Mouse (Mus musculus) layer of hippocampus, adult 2 months (tissue): ENCODE measurements around the gene Gm10717. TPM values are rescaled to one million over a fixed set of nuclear protein-coding genes. Genes with fewer than 3 reads are reported as not detected.
"Not testable (repeated sequence)": the region's sequence is repeated elsewhere in the genome, so short reads cannot be mapped to it uniquely, and the experiment has no call there.

ENCODE experiments used
- DNase-seq, 2 experiments: peaks; one replicate each; pipeline ENCODE4 v3.0.0; 2022; ENCODE audit warnings: low spot score in 2 of 2
- H3K27ac ChIP-seq: fragments of 200-600 bp; 2 replicates; pipeline ENCODE4 v1.8.1; 2022
- H3K4me3 ChIP-seq: fragments of 200-600 bp; 2 replicates; pipeline ENCODE4 v1.8.1; 2022; ENCODE audit warnings: mild to moderate bottlenecking
- long read RNA-seq, 2 experiments: library from polyadenylated mRNA; stranded (forward); transcript quantifications; one replicate each; pipeline ENCODE4 v2.0.0; 2021; ENCODE audit warnings: borderline mapping rate in 2 of 2
- total RNA-seq, 2 experiments: library from RNA; stranded (reverse); gene quantifications; 2 replicates each; pipeline ENCODE4 v1.2.3; 2021

The Gm10717 gene
- not detected for total RNA-seq
- long read RNA-seq, experiment 1, result 0 reads
- long read RNA-seq, experiment 2, result 0 reads

DNA sequence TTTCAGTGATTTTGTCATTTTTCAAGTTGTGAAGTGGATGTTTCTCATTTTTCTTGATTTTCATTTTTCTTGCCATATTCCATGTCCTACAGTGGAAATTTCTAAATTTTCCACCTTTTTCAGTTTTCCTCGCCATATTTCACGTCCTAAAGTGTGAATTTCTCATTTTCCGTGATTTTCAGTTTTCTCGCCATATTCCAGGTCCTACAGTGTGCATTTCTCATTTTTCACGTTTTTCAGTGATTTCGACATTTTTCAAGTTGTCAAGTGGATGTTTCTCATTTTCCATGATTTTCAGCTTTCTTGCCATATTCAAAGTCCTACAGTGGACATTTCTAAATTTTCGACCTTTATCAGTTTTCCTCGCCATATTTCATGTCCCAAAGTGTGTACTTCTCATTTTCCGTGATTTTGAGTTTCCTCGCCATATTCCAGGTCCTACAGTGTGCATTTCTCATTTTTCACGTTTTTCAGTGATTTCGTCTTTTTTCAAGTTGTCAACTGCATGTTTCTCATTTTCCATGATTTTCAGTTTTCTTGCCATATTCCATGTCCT is at the start of gene Gm10717:
Gene Gm10717 (plus strand): TSS at position 506 of the 556 bp plus-strand sequence.
- H3K4me3 ChIP-seq, H3K27ac ChIP-seq: not testable (repeated sequence)
- peak; percentile 72 to 78 for DNase-seq

DNA sequence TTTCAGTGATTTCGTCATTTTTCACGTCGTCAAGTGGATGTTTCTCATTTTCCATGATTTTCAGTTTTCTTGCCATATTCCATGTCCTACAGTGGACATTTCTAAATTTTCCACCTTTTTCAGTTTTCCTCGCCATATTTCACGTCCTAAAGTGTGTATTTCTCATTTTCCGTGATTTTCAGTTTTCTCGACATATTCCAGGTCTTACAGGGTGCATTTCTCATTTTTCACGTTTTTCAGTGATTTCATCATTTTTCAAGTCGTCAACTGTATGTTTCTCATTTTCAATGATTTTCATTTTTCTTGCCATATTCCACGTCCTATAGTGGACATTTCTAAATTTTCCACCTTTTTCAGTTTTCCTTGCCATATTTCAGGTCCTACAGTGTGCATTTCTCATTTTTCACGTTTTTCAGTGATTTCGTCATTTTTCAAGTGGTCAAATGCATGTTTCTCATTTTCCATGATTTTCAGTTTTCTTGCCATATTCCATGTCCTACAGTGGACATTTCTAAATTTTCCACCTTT is 24.7 kb upstream of the Gm10717 start, which contains the start of gene Gm10722:
Gene Gm10722 (plus strand): TSS at position 478 of the 528 bp plus-strand sequence.
- H3K4me3 ChIP-seq, H3K27ac ChIP-seq: not testable (repeated sequence)
- peak in 1 of 2 experiments; percentile 3 for DNase-seq

DNA sequence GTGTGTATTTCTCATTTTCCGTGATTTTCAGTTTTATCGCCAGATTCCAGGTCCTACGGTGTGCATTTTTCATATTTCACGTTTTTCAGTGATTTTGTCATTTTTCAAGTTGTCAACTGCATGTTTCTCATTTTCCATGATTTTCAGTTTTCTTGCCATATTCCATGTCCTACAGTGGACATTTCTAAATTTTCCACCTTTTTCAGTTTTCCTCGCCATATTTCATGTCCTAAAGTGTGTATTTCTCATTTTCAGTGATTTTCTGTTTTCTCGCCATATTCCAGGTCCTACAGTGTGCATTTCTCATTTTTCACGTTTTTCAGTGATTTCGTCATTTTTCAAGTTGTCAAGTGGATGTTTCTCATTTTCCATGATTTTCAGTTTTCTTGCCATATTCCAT is 24.2 kb upstream of the Gm10717 start:
- H3K4me3 ChIP-seq, H3K27ac ChIP-seq: not testable (repeated sequence)
- DNase-seq, result peak in 1 of 2 experiments; percentile 32

DNA sequence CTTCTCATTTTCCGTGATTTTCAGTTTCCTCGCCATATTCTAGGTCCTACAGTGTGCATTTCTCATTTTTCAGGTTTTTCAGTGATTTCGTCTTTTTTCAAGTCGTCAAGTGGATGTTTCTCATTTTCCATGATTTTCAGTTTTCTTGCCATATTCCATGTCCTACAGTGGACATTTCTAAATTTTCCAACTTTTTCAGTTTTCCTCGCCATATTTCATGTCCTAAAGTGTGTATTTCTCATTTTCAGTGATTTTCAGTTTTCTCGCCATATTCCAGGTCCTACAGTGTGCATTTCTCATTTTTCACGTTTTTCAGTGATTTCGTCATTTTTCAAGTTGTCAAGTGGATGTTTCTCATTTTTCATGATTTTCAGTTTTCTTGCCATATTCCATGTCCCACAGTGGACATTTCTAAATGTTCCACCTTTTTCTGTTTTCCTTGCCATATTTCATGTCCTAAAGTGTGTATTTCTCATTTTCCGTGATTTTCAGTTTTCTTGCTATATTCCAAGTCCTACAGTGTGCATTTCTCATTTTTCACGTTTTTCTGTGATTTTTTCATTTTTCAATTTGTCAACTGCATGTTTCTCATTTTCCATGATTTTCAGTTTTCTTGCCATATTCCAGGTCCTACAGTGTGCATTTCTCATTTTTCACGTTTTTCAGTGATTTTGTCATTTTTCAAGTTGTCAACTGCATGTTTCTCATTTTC is 23.1 kb upstream of the Gm10717 start:
- not testable (repeated sequence) for H3K27ac ChIP-seq

DNA sequence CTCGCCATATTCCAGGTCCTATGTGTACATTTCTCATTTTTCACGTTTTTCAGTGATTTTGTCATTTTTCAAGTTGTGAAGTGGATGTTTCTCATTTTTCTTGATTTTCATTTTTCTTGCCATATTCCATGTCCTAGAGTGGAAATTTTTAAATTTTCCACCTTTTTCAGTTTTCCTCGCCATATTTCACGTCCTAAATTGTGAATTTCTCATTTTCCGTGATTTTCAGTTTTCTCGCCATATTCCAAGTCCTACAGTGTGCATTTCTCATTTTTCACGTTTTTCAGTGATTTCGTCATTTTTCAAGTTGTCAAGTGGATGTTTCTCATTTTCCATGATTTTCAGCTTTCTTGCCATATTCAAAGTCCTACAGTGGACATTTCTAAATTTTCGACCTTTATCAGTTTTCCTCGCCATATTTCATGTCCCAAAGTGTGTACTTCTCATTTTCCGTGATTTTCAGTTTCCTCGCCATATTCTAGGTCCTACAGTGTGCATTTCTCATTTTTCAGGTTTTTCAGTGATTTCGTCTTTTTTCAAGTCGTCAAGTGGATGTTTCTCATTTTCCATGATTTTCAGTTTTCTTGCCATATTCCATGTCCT is 22.3 kb upstream of the Gm10717 start, which contains the start of gene Gm11168:
Gene Gm11168 (plus strand): TSS at position 553 of the 603 bp plus-strand sequence.
- DNase-seq, H3K4me3 ChIP-seq, H3K27ac ChIP-seq: not testable (repeated sequence)

More for the DNA sequence above, 23.1 kb upstream of the Gm10717 start:
- H3K4me3 ChIP-seq, result not testable (repeated sequence)
- DNase-seq, result peak; percentile 100

DNA sequence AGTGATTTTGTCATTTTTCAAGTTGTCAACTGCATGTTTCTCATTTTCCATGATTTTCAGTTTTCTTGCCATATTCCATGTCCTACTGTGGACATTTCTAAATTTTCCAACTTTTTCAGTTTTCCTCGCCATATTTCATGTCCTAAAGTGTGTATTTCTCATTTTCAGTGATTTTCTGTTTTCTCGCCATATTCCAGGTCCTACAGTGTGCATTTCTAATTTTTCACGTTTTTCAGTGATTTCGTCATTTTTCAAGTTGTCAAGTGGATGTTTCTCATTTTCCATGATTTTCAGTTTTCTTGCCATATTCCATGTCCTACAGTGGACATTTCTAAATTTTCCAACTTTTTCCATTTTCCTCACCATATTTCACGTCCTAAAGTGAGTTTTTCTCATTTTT is 19.0 kb upstream of the Gm10717 start:
- H3K4me3 ChIP-seq, H3K27ac ChIP-seq, DNase-seq: not testable (repeated sequence)

DNA sequence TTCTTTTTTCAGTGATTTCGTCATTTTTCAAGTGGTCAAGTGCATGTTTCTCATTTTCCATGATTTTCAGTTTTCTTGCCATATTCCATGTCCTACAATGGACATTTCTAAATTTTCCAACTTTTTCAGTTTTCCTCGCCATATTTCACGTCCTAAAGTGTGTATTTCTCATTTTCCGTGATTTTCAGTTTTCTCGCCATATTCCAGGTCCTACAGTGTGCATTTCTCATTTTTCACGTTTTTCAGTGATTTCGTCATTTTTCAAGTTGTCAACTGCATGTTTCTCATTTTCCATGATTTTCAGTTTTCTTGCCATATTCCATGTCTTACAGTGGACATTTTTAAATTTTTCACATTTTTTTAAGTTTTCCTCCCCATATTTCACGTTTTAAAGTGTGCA is 18.6 kb upstream of the Gm10717 start:
- peak; percentile 97 to 99 for DNase-seq
- H3K27ac ChIP-seq, H3K4me3 ChIP-seq: not testable (repeated sequence)

DNA sequence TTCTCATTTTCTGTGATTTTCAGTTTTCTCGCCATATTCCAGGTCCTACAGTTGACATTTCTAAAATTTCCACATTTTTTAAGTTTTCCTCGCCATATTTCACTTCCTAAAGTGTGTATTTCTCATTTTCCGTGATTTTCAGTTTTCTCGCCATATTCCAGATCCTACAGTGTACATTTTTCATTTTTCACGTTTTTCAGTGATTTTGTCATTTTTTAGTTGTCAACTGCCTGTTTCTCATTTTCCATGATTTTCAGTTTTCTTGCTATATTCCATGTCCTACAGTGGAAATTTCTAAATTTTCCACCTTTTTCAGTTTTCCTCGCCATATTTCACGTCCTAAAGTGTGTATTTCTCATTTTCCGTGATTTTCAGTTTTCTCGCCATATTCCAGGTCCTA is 17.9 kb upstream of the Gm10717 start:
- not testable (repeated sequence) for H3K4me3 ChIP-seq, DNase-seq, H3K27ac ChIP-seq

DNA sequence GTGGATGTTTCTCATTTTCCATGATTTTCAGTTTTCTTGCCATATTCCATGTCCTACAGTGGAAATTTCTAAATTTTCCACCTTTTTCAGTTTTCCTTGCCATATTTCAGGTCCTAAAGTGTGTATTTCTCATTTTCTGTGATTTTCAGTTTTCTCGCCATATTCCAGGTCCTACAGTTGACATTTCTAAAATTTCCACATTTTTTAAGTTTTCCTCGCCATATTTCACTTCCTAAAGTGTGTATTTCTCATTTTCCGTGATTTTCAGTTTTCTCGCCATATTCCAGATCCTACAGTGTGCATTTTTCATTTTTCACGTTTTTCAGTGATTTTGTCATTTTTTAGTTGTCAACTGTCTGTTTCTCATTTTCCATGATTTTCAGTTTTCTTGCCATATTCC is 15.9 kb upstream of the Gm10717 start:
- not testable (repeated sequence) for H3K4me3 ChIP-seq, DNase-seq, H3K27ac ChIP-seq

DNA sequence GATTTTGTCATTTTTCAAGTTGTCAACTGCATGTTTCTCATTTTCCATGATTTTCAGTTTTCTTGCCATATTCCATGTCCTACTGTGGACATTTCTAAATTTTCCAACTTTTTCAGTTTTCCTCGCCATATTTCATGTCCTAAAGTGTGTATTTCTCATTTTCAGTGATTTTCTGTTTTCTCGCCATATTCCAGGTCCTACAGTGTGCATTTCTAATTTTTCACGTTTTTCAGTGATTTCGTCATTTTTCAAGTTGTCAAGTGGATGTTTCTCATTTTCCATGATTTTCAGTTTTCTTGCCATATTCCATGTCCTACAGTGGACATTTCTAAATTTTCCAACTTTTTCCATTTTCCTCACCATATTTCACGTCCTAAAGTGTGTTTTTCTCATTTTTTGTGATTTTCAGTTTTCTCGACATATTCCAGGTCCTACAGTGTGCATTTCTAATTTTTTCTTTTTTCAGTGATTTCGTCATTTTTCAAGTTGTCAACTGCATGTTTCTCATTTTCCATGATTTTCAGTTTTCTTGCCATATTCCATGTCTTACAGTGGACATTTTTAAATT is 13.1 kb upstream of the Gm10717 start:
- not testable (repeated sequence) for DNase-seq, H3K27ac ChIP-seq, H3K4me3 ChIP-seq

DNA sequence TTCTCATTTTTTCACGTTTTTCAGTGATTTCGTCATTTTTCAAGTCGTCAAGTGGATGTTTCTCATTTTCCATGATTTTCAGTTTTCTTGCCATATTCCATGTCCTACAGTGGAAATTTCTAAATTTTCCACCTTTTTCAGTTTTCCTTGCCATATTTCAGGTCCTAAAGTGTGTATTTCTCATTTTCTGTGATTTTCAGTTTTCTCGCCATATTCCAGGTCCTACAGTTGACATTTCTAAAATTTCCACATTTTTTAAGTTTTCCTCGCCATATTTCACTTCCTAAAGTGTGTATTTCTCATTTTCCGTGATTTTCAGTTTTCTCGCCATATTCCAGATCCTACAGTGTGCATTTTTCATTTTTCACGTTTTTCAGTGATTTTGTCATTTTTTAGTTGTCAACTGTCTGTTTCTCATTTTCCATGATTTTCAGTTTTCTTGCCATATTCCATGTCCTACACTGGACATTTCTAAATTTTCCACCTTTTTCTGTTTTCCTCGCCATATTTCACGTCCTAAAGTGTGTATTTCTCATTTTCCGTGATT is 12.4 kb upstream of the Gm10717 start, which contains the start of gene Gm10721:
Gene Gm10721 (plus strand): TSS at position 408 of the 547 bp plus-strand sequence.
- H3K4me3 ChIP-seq, DNase-seq, H3K27ac ChIP-seq: not testable (repeated sequence)

DNA sequence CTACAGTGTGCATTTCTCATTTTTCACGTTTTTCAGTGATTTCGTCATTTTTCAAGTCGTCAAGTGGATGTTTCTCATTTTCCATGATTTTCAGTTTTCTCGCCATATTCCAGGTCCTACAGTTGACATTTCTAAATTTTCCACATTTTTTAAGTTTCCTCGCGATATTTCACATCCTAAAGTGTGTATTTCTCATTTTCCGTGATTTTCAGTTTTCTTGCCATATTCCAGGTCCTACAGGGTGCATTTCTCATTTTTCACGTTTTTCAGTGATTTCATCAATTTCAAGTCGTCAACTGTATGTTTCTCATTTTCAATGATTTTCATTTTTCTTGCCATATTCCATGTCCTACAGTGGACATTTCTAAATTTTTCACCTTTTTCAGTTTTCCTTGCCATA is 9.9 kb upstream of the Gm10717 start, which contains the start of gene Gm10720:
Gene Gm10720 (plus strand): TSS at position 301 of the 400 bp plus-strand sequence.
- H3K4me3 ChIP-seq, H3K27ac ChIP-seq, DNase-seq: not testable (repeated sequence)

DNA sequence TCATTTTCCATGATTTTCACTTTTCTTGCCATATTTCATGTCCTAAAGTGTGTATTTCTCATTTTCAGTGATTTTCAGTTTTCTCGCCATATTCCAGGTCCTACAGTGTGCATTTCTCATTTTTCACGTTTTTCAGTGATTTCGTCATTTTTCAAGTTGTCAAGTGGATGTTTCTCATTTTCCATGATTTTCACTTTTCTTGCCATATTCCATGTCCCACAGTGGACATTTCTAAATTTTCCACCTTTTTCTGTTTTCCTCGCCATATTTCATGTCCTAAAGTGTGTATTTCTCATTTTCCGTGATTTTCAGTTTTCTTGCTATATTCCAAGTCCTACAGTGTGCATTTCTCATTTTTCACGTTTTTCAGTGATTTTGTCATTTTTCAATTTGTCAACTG is 9.3 kb upstream of the Gm10717 start:
- H3K4me3 ChIP-seq, result not testable (repeated sequence)
- DNase-seq, result peak; percentile 7 to 25

DNA sequence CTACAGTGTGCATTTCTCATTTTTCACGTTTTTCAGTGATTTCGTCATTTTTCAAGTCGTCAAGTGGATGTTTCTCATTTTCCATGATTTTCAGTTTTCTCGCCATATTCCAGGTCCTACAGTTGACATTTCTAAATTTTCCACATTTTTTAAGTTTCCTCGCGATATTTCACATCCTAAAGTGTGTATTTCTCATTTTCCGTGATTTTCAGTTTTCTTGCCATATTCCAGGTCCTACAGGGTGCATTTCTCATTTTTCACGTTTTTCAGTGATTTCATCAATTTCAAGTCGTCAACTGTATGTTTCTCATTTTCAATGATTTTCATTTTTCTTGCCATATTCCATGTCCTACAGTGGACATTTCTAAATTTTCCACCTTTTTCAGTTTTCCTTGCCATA is 8.1 kb upstream of the Gm10717 start, which contains the start of gene Gm10719:
Gene Gm10719 (plus strand): TSS at position 301 of the 400 bp plus-strand sequence.
- not testable (repeated sequence) for H3K27ac ChIP-seq, DNase-seq, H3K4me3 ChIP-seq

More for the DNA sequence above, 9.3 kb upstream of the Gm10717 start:
- not testable (repeated sequence) for H3K27ac ChIP-seq

DNA sequence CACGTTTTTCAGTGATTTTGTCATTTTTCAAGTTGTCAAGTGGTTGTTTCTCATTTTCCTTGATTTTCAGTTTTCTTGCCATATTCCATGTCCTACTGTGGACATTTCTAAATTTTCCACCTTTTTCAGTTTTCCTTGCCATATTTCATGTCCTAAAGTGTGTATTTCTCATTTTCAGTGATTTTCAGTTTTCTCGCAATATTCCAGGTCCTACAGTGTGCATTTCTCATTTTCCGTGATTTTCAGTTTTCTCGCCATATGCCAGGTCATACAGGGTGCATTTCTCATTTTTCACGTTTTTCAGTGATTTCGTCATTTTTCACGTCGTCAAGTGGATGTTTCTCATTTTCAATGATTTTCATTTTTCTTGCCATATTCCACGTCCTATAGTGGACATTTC is 6.3 kb upstream of the Gm10717 start:
- H3K27ac ChIP-seq, H3K4me3 ChIP-seq: not testable (repeated sequence)
- DNase-seq, result peak; percentile 70 to 98

DNA sequence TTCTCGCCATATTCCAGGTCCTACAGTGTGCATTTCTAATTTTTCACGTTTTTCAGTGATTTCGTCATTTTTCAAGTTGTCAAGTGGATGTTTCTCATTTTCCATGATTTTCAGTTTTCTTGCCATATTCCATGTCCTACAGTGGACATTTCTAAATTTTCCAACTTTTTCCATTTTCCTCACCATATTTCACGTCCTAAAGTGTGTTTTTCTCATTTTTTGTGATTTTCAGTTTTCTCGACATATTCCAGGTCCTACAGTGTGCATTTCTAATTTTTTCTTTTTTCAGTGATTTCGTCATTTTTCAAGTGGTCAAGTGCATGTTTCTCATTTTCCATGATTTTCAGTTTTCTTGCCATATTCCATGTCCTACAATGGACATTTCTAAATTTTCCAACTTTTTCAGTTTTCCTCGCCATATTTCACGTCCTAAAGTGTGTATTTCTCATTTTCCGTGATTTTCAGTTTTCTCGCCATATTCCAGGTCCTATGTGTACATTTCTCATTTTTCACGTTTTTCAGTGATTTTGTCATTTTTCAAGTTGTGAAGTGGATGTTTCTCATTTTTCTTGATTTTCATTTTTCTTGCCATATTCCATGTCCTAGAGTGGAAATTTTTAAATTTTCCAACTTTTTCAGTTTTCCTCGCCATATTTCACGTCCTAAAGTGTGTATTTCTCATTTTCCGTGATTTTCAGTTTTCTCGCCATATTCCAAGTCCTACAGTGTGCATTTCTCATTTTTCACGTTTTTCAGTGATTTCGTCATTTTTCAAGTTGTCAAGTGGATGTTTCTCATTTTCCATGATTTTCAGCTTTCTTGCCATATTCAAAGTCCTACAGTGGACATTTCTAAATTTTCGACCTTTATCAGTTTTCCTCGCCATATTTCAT is 5.1 kb upstream of the Gm10717 start:
- peak; percentile 91 to 92 for DNase-seq
- not testable (repeated sequence) for H3K27ac ChIP-seq, H3K4me3 ChIP-seq
